Mouse (Mus musculus) MEL (cell line): ENCODE results near the gene Vdac1. TPM values are rescaled to one million over a fixed set of nuclear protein-coding genes. Genes with fewer than 3 reads are reported as not detected.

ENCODE experiments used
- DNase-seq: peaks from one replicate; pipeline ENCODE4 v3.0.0; 2011; ENCODE audit warnings: low read depth, low spot score
- H3K27ac ChIP-seq: 2 replicates; pipeline ENCODE4 v1.5.1; 2012; ENCODE audit warnings: low read depth, mild to moderate bottlenecking, control low read depth, low read length, moderate library complexity; ENCODE audit not compliant: control insufficient read depth
- H3K27me3 ChIP-seq, 2 experiments: fragments of 150-350 bp in 1 of 2; sonication (generic) in 1 of 2; 2 replicates each; pipeline ENCODE4 v1.6.1; 2012; ENCODE audit warnings: low read length in 2 of 2, mild to moderate bottlenecking in 2 of 2, improper control_type of control experiment in 1 of 2, moderate library complexity in 1 of 2; ENCODE audit not compliant: insufficient read depth in 2 of 2, control insufficient read depth in 1 of 2
- H3K36me3 ChIP-seq, 2 experiments: 2 replicates each; pipeline ENCODE4 v1.6.1; 2012 to 2014; ENCODE audit warnings: low read length in 2 of 2, improper control_type of control experiment in 1 of 2, inconsistent platforms in 1 of 2, mild to moderate bottlenecking in 1 of 2; ENCODE audit not compliant: insufficient read depth in 2 of 2, control insufficient read depth in 1 of 2
- H3K4me1 ChIP-seq, 2 experiments: fragments of 150-350 bp in 1 of 2; sonication (generic) in 1 of 2; 2 replicates each; pipeline ENCODE4 v1.6.1; 2012; ENCODE audit warnings: low read length in 2 of 2, improper control_type of control experiment in 1 of 2, mild to moderate bottlenecking in 1 of 2; ENCODE audit not compliant: insufficient read depth in 2 of 2, control insufficient read depth in 1 of 2
- H3K4me3 ChIP-seq, 2 experiments: fragments of 150-350 bp in 1 of 2; sonication (generic) in 1 of 2; 2 replicates each; pipeline ENCODE4 v1.5.1; 2012; ENCODE audit warnings: low read depth in 2 of 2, low read length in 2 of 2, mild to moderate bottlenecking in 2 of 2, moderate library complexity in 2 of 2, control low read depth in 1 of 2, improper control_type of control experiment in 1 of 2; ENCODE audit not compliant: control insufficient read depth in 1 of 2, insufficient read depth in 1 of 2
- H3K79me2 ChIP-seq: 2 replicates; pipeline ENCODE4 v1.6.1; 2012; ENCODE audit warnings: mild to moderate bottlenecking, low read length, moderate library complexity; ENCODE audit not compliant: control insufficient read depth, poor library complexity, insufficient read depth
- H3K9ac ChIP-seq: 2 replicates; pipeline ENCODE4 v1.6.1; 2012; ENCODE audit warnings: low read depth, mild to moderate bottlenecking, control low read depth, low read length, moderate library complexity; ENCODE audit not compliant: control insufficient read depth, poor library complexity, severe bottlenecking
- H3K9me3 ChIP-seq: fragments of 150-350 bp; sonication (generic); replicated peaks from 2 replicates; pipeline ENCODE4 v1.6.1; 2012; ENCODE audit warnings: mild to moderate bottlenecking, low read length, improper control_type of control experiment, moderate library complexity; ENCODE audit not compliant: insufficient read depth
- CTCF ChIP-seq, 3 experiments: IDR thresholded peaks in 2 of 3; conservative IDR thresholded peaks in 1 of 3; 2 replicates each; pipeline ENCODE4 v1.5.1; 2011 to 2012; ENCODE audit warnings: low read length in 3 of 3, low read depth in 2 of 3, mild to moderate bottlenecking in 2 of 3, improper control_type of control experiment in 1 of 3, inconsistent platforms in 1 of 3, mixed read lengths in 1 of 3, moderate library complexity in 1 of 3; ENCODE audit not compliant: control insufficient read depth in 1 of 3, insufficient read depth in 1 of 3, poor library complexity in 1 of 3, severe bottlenecking in 1 of 3
- GABPA ChIP-seq: IDR thresholded peaks from 2 replicates; pipeline ENCODE4 v1.6.1; 2012; ENCODE audit warnings: low read depth, mild to moderate bottlenecking, inconsistent platforms, low read length, improper control_type of control experiment, moderate library complexity
- GATA1 ChIP-seq: IDR thresholded peaks from 2 replicates; pipeline ENCODE4 v1.6.1; 2011; ENCODE audit warnings: low read depth, low read length, improper control_type of control experiment
- HCFC1 ChIP-seq: IDR thresholded peaks from 2 replicates; pipeline ENCODE4 v1.6.1; 2012; ENCODE audit warnings: low read depth, mild to moderate bottlenecking, inconsistent platforms, low read length, improper control_type of control experiment, moderate library complexity
- JUND ChIP-seq: IDR thresholded peaks from 2 replicates; pipeline ENCODE4 v1.6.1; 2011; ENCODE audit warnings: low read depth, mild to moderate bottlenecking, improper control_type of control experiment, low read length
- MAFK ChIP-seq: IDR thresholded peaks from 2 replicates; pipeline ENCODE4 v1.6.1; 2011; ENCODE audit warnings: low read depth, mild to moderate bottlenecking, low read length, improper control_type of control experiment, borderline replicate concordance
- MAZ ChIP-seq: IDR thresholded peaks from 2 replicates; pipeline ENCODE4 v1.6.1; 2012; ENCODE audit warnings: low read depth, mild to moderate bottlenecking, inconsistent platforms, low read length, improper control_type of control experiment
- MYB ChIP-seq: IDR thresholded peaks from 2 replicates; pipeline ENCODE4 v1.6.1; 2011; ENCODE audit warnings: mild to moderate bottlenecking, low read depth, low read length, improper control_type of control experiment
- POLR2AphosphoS2 ChIP-seq: IDR thresholded peaks from 2 replicates; pipeline ENCODE4 v1.6.1; 2011; ENCODE audit warnings: low read length, improper control_type of control experiment
- RAD21 ChIP-seq: IDR thresholded peaks from 2 replicates; pipeline ENCODE4 v1.6.1; 2011; ENCODE audit warnings: mild to moderate bottlenecking, low read depth, low read length, improper control_type of control experiment
- SIN3A ChIP-seq: IDR thresholded peaks from 2 replicates; pipeline ENCODE4 v1.6.1; 2012; ENCODE audit warnings: low read length, improper control_type of control experiment, inconsistent platforms
- TBP ChIP-seq: IDR thresholded peaks from 2 replicates; pipeline ENCODE4 v1.8.0; 2011; ENCODE audit warnings: low read depth, low read length, improper control_type of control experiment
- ZC3H11A ChIP-seq: IDR thresholded peaks from 2 replicates; pipeline ENCODE4 v1.6.1; 2012; ENCODE audit warnings: low read depth, mild to moderate bottlenecking, inconsistent platforms, low read length, improper control_type of control experiment
- ZNF384 ChIP-seq: IDR thresholded peaks from 2 replicates; pipeline ENCODE4 v1.6.1; 2012; ENCODE audit warnings: low read depth, mild to moderate bottlenecking, inconsistent platforms, low read length, improper control_type of control experiment
- polyA plus RNA-seq, 2 experiments: library from polyadenylated mRNA; stranded (reverse) in 1 of 2; unstranded in 1 of 2; fragments of >175 nt in 1 of 2; fragments of >200 nt in 1 of 2; gene quantifications; 2 replicates each; pipeline versions ENCODE4 v1.2.1 to v1.2.4; 2012; ENCODE audit warnings: low replicate concordance in 2 of 2, low read depth in 1 of 2; ENCODE audit not compliant: insufficient read length in 2 of 2, insufficient read depth in 1 of 2, missing spikeins in 1 of 2
- total RNA-seq: library from RNA; depleted of rRNA; stranded (reverse); fragments of 300-350 nt; gene quantifications from 2 replicates; pipeline ENCODE4 v1.2.3, GENCODE M21; 2012

The Vdac1 gene
- total and polyA plus RNA-seq, 3 experiments, result 257 to 389 (median 381) TPM

GRCm38 (mm10) chr11:52350924-52351323, 9.7 kb upstream of the Vdac1 start:
- Histone ChIP-seq H3K36me3 (peaks cover 0 to 2% of the 10 kb centered on the region in 2 experiments; a peak in 2 of 4 replicates), H3K27me3 (no peaks in the 10 kb centered on the region), H3K4me3 (0 out of 4 replicates have a peak overlapping the region, but pooled peaks of 1 of the 2 experiments have one; percentile 25), H3K9me3 (no peaks in the 10 kb centered on the region), H3K27ac (no peak overlapping the region), H3K9ac (peak overlapping the region; percentile 12; the same call in 1 of the 2 replicates), H3K79me2 (no peaks in the 10 kb centered on the region), H3K4me1 (peaks cover 2 to 17% of the 10 kb centered on the region in 2 experiments)
- peak; percentile 92 for DNase-seq
- no peak for TF ChIP-seq JUND
- 0 out of 2 replicates have a peak, but pooled peaks have one; percentile 11 for TF ChIP-seq GATA1
- peak; percentile 37 for TF ChIP-seq RAD21
- 0 out of 2 replicates have a peak, but pooled peaks have one; percentile 7 for TF ChIP-seq MAZ
- TF ChIP-seq POLR2AphosphoS2, result no peak
- TF ChIP-seq CTCF (IDR thresholded peaks at IDR 0.05 in 2 of 3, conservative IDR thresholded peaks at IDR 0.05 in 1 of 3; ENCODE audit: control insufficient read depth in 1 of 3, insufficient read depth in 1 of 3, low read depth in 2 of 3, low read length in 3 of 3, poor library complexity in 1 of 3, severe bottlenecking in 1 of 3), result peak; percentile 15 to 63 (median 55); a peak in 4 of 6 replicates

DNA sequence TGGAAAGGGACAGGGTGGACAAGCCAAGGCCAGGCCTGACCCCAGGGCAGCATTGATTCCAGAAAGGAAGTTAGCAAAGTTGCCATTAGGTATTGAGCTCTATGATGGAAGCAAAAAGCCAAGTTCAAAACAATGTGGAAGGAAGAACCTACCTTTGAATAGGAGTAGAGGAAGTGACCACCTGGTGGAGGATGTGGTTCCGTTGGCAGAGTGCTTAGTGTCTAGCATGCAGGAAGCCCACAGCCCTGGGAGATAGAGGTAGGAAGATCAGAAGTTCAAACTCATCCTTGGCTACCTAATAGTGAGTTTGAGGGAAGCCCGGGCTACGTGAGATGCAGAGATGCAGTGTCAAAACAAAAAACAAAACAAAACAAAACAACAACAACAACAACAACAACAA, 8.4 kb upstream of the Vdac1 start:
- TF ChIP-seq MYB (no peak), GABPA (no peak), HCFC1 (no peak), GATA1 (no peak), ZC3H11A (no peak), MAFK (no peak), TBP (no peak)
- TF ChIP-seq, all 39 proteins: peak for 0

DNA sequence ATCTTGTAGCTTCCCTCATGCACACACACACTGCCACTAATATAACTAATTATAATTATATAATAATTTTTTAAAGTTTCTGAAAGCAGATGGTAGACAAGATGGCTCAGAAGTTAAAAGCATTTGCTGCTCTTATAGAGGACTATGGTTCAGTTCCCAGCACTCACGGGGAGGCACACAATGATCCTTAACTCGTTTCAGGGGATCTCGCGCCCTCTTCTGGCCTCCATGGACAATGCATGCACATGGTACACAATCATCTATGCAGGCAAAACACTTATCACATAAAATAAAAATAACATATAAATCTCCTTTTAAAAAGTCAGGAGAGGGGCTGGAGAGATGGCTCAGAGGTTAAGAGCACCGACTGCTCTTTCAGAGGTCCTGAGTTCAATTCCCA, 6.0 kb upstream of the Vdac1 start:
- H3K27me3 ChIP-seq, result no peaks in the 10 kb centered on the region
- H3K4me1 ChIP-seq, result peaks cover 0 to 14% of the 10 kb centered on the region in 2 experiments; a peak in 2 of 4 replicates
- TF ChIP-seq SIN3A (no peak), CTCF (IDR thresholded peaks at IDR 0.05 in 2 of 3, conservative IDR thresholded peaks at IDR 0.05 in 1 of 3; ENCODE audit: control insufficient read depth in 1 of 3, insufficient read depth in 1 of 3, low read depth in 2 of 3, low read length in 3 of 3, poor library complexity in 1 of 3, severe bottlenecking in 1 of 3) (peak in 2 of 3 experiments; percentile 15 to 27; a peak in 2 of 6 replicates), ZNF384 (no peak)
- DNase-seq, result no peak
- H3K79me2 ChIP-seq, result no peaks in the 10 kb centered on the region
- no peak overlapping the region for H3K9ac ChIP-seq
- no peaks in the 10 kb centered on the region for H3K9me3 ChIP-seq
- peaks cover 0 to 2% of the 10 kb centered on the region in 2 experiments; a peak in 2 of 4 replicates for H3K36me3 ChIP-seq
- no peak overlapping the region for H3K27ac ChIP-seq
- H3K4me3 ChIP-seq, result no peak overlapping the region

More for the DNA sequence above, 8.4 kb upstream of the Vdac1 start:
- H3K36me3 ChIP-seq, result peaks cover 0 to 2% of the 10 kb centered on the region in 2 experiments; a peak in 2 of 4 replicates
- peaks cover 0 to 12% of the 10 kb centered on the region in 2 experiments; a peak in 2 of 4 replicates for H3K4me1 ChIP-seq
- no peak overlapping the region for H3K4me3 ChIP-seq
- H3K9me3 ChIP-seq, result no peaks in the 10 kb centered on the region
- no peaks in the 10 kb centered on the region for H3K27me3 ChIP-seq
- H3K9ac ChIP-seq, result no peak overlapping the region
- H3K79me2 ChIP-seq, result no peaks in the 10 kb centered on the region
- no peak overlapping the region for H3K27ac ChIP-seq
- no peak for DNase-seq
